Mouse (Mus musculus) lung, adult 2 months (tissue): ENCODE results near the gene Fzd2.

Source experiments
- CTCF ChIP-seq: fragments of 200-500 bp; IDR thresholded peaks from 2 replicates; pipeline ENCODE4 v1.5.1; 2011; ENCODE audit warnings: mild to moderate bottlenecking, low read length, control low read depth; ENCODE audit not compliant: insufficient read depth
- POLR2A ChIP-seq: fragments of 200-500 bp; IDR thresholded peaks from 2 replicates; pipeline ENCODE4 v1.6.1; 2011; ENCODE audit warnings: low read depth, mild to moderate bottlenecking, control low read depth, low read length, borderline replicate concordance; ENCODE audit errors: extremely low read depth

GRCm38 (mm10) chr11:102631203-102631602 is 27.0 kb downstream of the Fzd2 start:
- TF ChIP-seq POLR2A (no peak), CTCF (no peak)
